In genomic region chr7:145109471-145109870, GRCm38 (mm10) we compare ENCODE assay signal across 24 mouse cellular contexts.
DNase-seq lines count a peak whose midpoint lies in the region; ATAC-seq lines count a peak whose summit lies in the region.
"Had no signal": no experiment of that assay in that cellular context is flagged by ENCODE, and none has a peak within 500 bp of the region (broad histone marks: within the 10 kb centered on the region; RNA-seq: fewer than 3 reads in every experiment).

No protein-coding gene starts in this region.

- H3K4me1 ChIP-seq in kidney, embryonic 15.5 days, result peaks cover 61% of the 10 kb centered on the region
- peaks cover 49% of the 10 kb centered on the region for H3K4me1 ChIP-seq in embryonic facial prominence, embryonic 10.5 days
- peaks cover 47% of the 10 kb centered on the region for H3K4me1 ChIP-seq in limb, embryonic 10.5 days

- H3K4me2 ChIP-seq in kidney, embryonic 15.5 days, result no peak overlapping the region
- H3K4me2 ChIP-seq: embryonic facial prominence, embryonic 12.5 days; embryonic facial prominence, embryonic 15.5 days; forebrain, embryonic 12.5 days; heart, embryonic 11.5 days; hindbrain, embryonic 15.5 days had no signal

- intact Hi-C loops in heart, postnatal 10 days (cut with DNase I), result no loop called here

- 75% methylated on average over 4 of the region's 4 CpGs for whole genome bisulfite sequencing in kidney, embryonic 15.5 days
- whole genome bisulfite sequencing in embryonic facial prominence, embryonic 10.5 days, result 85% methylated on average over 4 of the region's 4 CpGs
- 63% methylated on average over 4 of the region's 4 CpGs for WGBS in limb, embryonic 10.5 days

- no peaks in the 10 kb centered on the region for H3K36me3 ChIP-seq in kidney, embryonic 15.5 days
- no peaks in the 10 kb centered on the region for H3K36me3 ChIP-seq in embryonic facial prominence, embryonic 10.5 days (replicated peaks)
- no peaks in the 10 kb centered on the region for H3K36me3 ChIP-seq in limb, embryonic 10.5 days
- H3K36me3 ChIP-seq: embryonic facial prominence, embryonic 12.5 days; embryonic facial prominence, embryonic 15.5 days; forebrain, embryonic 12.5 days; G1E; hindbrain, embryonic 15.5 days had no signal

- no peak overlapping the region for H3K4me3 ChIP-seq in kidney, embryonic 15.5 days (replicated peaks)
- no peak overlapping the region for H3K4me3 ChIP-seq in embryonic facial prominence, embryonic 10.5 days
- H3K4me3 ChIP-seq in limb, embryonic 10.5 days, result no peak overlapping the region
- H3K4me3 ChIP-seq: embryonic facial prominence, embryonic 12.5 days; embryonic facial prominence, embryonic 15.5 days; forebrain, embryonic 12.5 days; hindbrain, embryonic 15.5 days had no signal

- H3K9me3 ChIP-seq in kidney, embryonic 15.5 days (replicated peaks), result no peaks in the 10 kb centered on the region
- no peaks in the 10 kb centered on the region for H3K9me3 ChIP-seq in embryonic facial prominence, embryonic 10.5 days
- no peaks in the 10 kb centered on the region for H3K9me3 ChIP-seq in limb, embryonic 10.5 days (replicated peaks)
- H3K9me3 ChIP-seq: embryonic facial prominence, embryonic 12.5 days; embryonic facial prominence, embryonic 15.5 days; forebrain, embryonic 12.5 days; G1E; hindbrain, embryonic 15.5 days had no signal

- H3K27me3 ChIP-seq in kidney, embryonic 15.5 days, result no peaks in the 10 kb centered on the region
- H3K27me3 ChIP-seq in embryonic facial prominence, embryonic 10.5 days (replicated peaks; ENCODE audit: low read depth, poor library complexity, severe bottlenecking), result no peaks in the 10 kb centered on the region
- no peaks in the 10 kb centered on the region for H3K27me3 ChIP-seq in limb, embryonic 10.5 days (ENCODE audit: low read depth, poor library complexity, severe bottlenecking)
- H3K27me3 ChIP-seq: embryonic facial prominence, embryonic 12.5 days; embryonic facial prominence, embryonic 15.5 days; forebrain, embryonic 12.5 days; hindbrain, embryonic 15.5 days; Patski had no signal

- ATAC-seq in kidney, embryonic 15.5 days (replicated peaks; ENCODE audit: low FRiP score), result no peak
- ATAC-seq: forebrain, embryonic 16.5 days; intestine, postnatal 0 days; Patski had no signal

- DNase-seq in heart, adult 11 months, result peak; percentile 93
- no peak for DNase-seq in heart, postnatal 10 days
- DNase-seq in kidney, adult 8-10 months, result no peak
- no peak for DNase-seq in embryonic facial prominence, embryonic 10.5 days (ENCODE audit: low spot score)
- no peak for DNase-seq in limb, embryonic 10.5 days (ENCODE audit: low spot score)
- DNase-seq in gastrocnemius, adult 8-10 months (ENCODE audit: low spot score in 2 of 2), result no peak
- DNase-seq: adrenal gland, postnatal 10 days; adrenal gland, postnatal 36 days; cerebellum, adult 18-20 months; cerebellum, adult 9-10 months; cerebellum, postnatal 14 days; gastrocnemius, postnatal 14 days; heart, adult 18-20 months; heart, postnatal 36 days had no signal

- H3K9ac ChIP-seq in kidney, embryonic 15.5 days, result no peak overlapping the region
- H3K9ac ChIP-seq: embryonic facial prominence, embryonic 12.5 days; embryonic facial prominence, embryonic 15.5 days; forebrain, embryonic 12.5 days; hindbrain, embryonic 15.5 days had no signal

- H3K27ac ChIP-seq in kidney, embryonic 15.5 days, result peak overlapping the region; percentile 96; the same call in 1 of the 2 replicates
- 0 out of 2 replicates have a peak overlapping the region, but pooled peaks have one; percentile 81 for H3K27ac ChIP-seq in embryonic facial prominence, embryonic 10.5 days (replicated peaks)
- H3K27ac ChIP-seq in limb, embryonic 10.5 days, result peak overlapping the region; percentile 38; the same call in 1 of the 2 replicates
- H3K27ac ChIP-seq: embryonic facial prominence, embryonic 15.5 days; forebrain, embryonic 12.5 days; hindbrain, embryonic 15.5 days had no signal

Comparison
In these comparisons a context has a peak if more than half of its experiments do, and no peak if none do; other contexts are left out.
1. H3K27ac ChIP-seq: peak in every context shown above with its lines; median percentile 96 in kidney, embryonic 15.5 days; 81 in embryonic facial prominence, embryonic 10.5 days; 38 in limb, embryonic 10.5 days.